Mouse (Mus musculus) brain, embryonic 14.5 days (tissue): ENCODE data around the gene Slitrk1. TPM values are rescaled to one million over a fixed set of nuclear protein-coding genes. Genes with fewer than 3 reads are reported as not detected.

Source experiments
- DNase-seq: peaks from one replicate; pipeline ENCODE4 v3.0.0-alpha.2; 2011; ENCODE audit warnings: low read depth
- CTCF ChIP-seq: fragments of 200-500 bp; IDR thresholded peaks from 2 replicates; pipeline ENCODE4 v1.5.1; 2012; ENCODE audit warnings: inconsistent platforms, mild to moderate bottlenecking, moderate library complexity, borderline replicate concordance; ENCODE audit not compliant: insufficient read depth, insufficient read length; ENCODE audit errors: extremely low read depth
- POLR2A ChIP-seq: fragments of 200-500 bp; IDR thresholded peaks from 2 replicates; pipeline ENCODE4 v1.6.1; 2012; ENCODE audit warnings: mild to moderate bottlenecking, inconsistent platforms, borderline replicate concordance; ENCODE audit not compliant: poor library complexity, insufficient read depth, insufficient read length, severe bottlenecking; ENCODE audit errors: extremely low read depth
- polyA plus RNA-seq: library from polyadenylated mRNA; depleted of rRNA; stranded (reverse); fragments of >200 nt; gene quantifications from 2 replicates; pipeline ENCODE4 v1.2.3, GENCODE M21; 2012; rRNA removed

Slitrk1 gene
- polyA plus RNA-seq = 17.2 and 24.4 TPM in 2 replicates

- TF ChIP-seq CTCF (no peak), POLR2A (peak; percentile 16; the same call in 1 of the 2 replicates)
Measured at GRCm38 (mm10) chr14:108913714-108914263, at the start of gene Slitrk1. Gene Slitrk1, minus strand, starts transcription at chr14:108914158.

GRCm38 (mm10) chr14:108935777-108936176 is 21.8 kb upstream of the Slitrk1 start:
- peak; percentile 47 for DNase-seq
- no peak for TF ChIP-seq POLR2A
- TF ChIP-seq CTCF = no peak

More at GRCm38 (mm10) chr14:108913714-108914263, at the start of gene Slitrk1:
- peak; percentile 97 for DNase-seq

GRCm38 (mm10) chr14:108914336-108914735 is 378 bp upstream of the Slitrk1 start:
- TF ChIP-seq POLR2A = no peak
- no peak for TF ChIP-seq CTCF
- DNase-seq = no peak

- no peak for TF ChIP-seq POLR2A
- no peak for TF ChIP-seq CTCF
- peak; percentile 71 for DNase-seq
Measured at GRCm38 (mm10) chr14:108912876-108913490, 975 bp downstream of the Slitrk1 start.

GRCm38 (mm10) chr14:108912021-108912875 is 1.7 kb downstream of the Slitrk1 start:
- TF ChIP-seq CTCF = no peak
- TF ChIP-seq POLR2A = no peak
- DNase-seq = peak; percentile 77

GRCm38 (mm10) chr14:108911138-108911841 is 2.7 kb downstream of the Slitrk1 start:
- TF ChIP-seq CTCF = no peak
- no peak for TF ChIP-seq POLR2A
- peak; percentile 59 for DNase-seq

- peak; percentile 64 for DNase-seq
- TF ChIP-seq CTCF (no peak), POLR2A (no peak)
Measured at GRCm38 (mm10) chr14:108910449-108911137, 3.4 kb downstream of the Slitrk1 start.

- no peak; the same call in 1 of the 2 replicates for TF ChIP-seq CTCF
- DNase-seq = peak; percentile 62
Measured at GRCm38 (mm10) chr14:108909336-108909953, 4.5 kb downstream of the Slitrk1 start.

- peak; percentile 48 for DNase-seq
- no peak for TF ChIP-seq POLR2A
- no peak for TF ChIP-seq CTCF
Measured at GRCm38 (mm10) chr14:108898601-108899000, 15.4 kb downstream of the Slitrk1 start.

GRCm38 (mm10) chr14:108895456-108895855 is 18.5 kb downstream of the Slitrk1 start:
- DNase-seq = peak; percentile 52
- TF ChIP-seq POLR2A (no peak), CTCF (no peak)

- no peak for DNase-seq
- TF ChIP-seq CTCF = no peak
- TF ChIP-seq POLR2A = no peak
Measured at GRCm38 (mm10) chr14:108867816-108868215, 46.1 kb downstream of the Slitrk1 start.

GRCm38 (mm10) chr14:108864631-108865030 is 49.3 kb downstream of the Slitrk1 start:
- no peak for TF ChIP-seq CTCF
- TF ChIP-seq POLR2A = no peak
- peak; percentile 73 for DNase-seq
